Mouse (Mus musculus): ENCODE measurements around the gene Serpinb8.

Gene Serpinb8

GRCm38 (mm10) chr1:107642457-107643118 is 52.8 kb downstream of the Serpinb8 start:
- DNase-seq (ENCODE audit: low read depth, low spot score), result no peak

GRCm38 (mm10) chr1:107645086-107645485 is 55.3 kb downstream of the Serpinb8 start:
- DNase-seq (ENCODE audit: low read depth, low spot score), result no peak

- DNase-seq (ENCODE audit: low read depth, low spot score), result no peak
Measured at GRCm38 (mm10) chr1:107657689-107658088, 67.9 kb downstream of the Serpinb8 start.
